Mouse (Mus musculus): Measurements from ENCODE around the gene Zfp872. TPM values are rescaled to one million over a fixed set of nuclear protein-coding genes. Genes with fewer than 3 reads are reported as not detected.
A peak's percentile ranks its signal among the peaks of the same experiment; 100 is the strongest.

The Zfp872 gene
- total and polyA plus RNA-seq, 3 experiments: not detected

GRCm38 (mm10) chr9:22164711-22165668, 22.9 kb upstream of the Zfp872 start:
- H3K79me2 ChIP-seq (replicated peaks; ENCODE audit: control insufficient read depth, extremely low read depth, insufficient read depth, poor library complexity, severe bottlenecking): no peaks in the 10 kb centered on the region
- no peak for DNase-seq (ENCODE audit: extremely low read depth)
- 0 out of 4 replicates have a peak, but pooled peaks cover 0 to 3% of the 10 kb centered on the region in 2 experiments for H3K4me1 ChIP-seq (ENCODE audit: control insufficient read depth in 1 of 2, insufficient read depth in 2 of 2)
- peaks cover 2% of the 10 kb centered on the region for H3K27me3 ChIP-seq (replicated peaks)
- H3K4me3 ChIP-seq (replicated peaks in 1 of 3; ENCODE audit: low read depth in 2 of 3, low read length in 2 of 3, poor library complexity in 1 of 3): peak overlapping the region in 1 of 3 experiments; percentile 9
- in situ Hi-C loops (cut with MboI; ENCODE audit: low pct_ligation_motif_present, low pct_unique_long_range_greater_than_20kb, low sequenced_read_pairs) (no loop called here), dilution Hi-C loops (cut with MboI; ENCODE audit: extremely low pct_ligation_motif_present, extremely low pct_unique_long_range_greater_than_20kb, low sequenced_read_pairs) (no loop called here)
- no peaks in the 10 kb centered on the region for H3K36me3 ChIP-seq (replicated peaks in 1 of 2; ENCODE audit: control insufficient read depth in 1 of 2, insufficient read depth in 1 of 2, low read length in 1 of 2)
- H3K9ac ChIP-seq (ENCODE audit: insufficient read depth, low read depth): no peak overlapping the region
- H3K9me3 ChIP-seq (replicated peaks; ENCODE audit: low read length): peaks cover 13% of the 10 kb centered on the region
- H3K27ac ChIP-seq (ENCODE audit: insufficient read depth, low read depth): no peak overlapping the region
- peak overlapping the region; percentile 19; the same call in 1 of the 2 replicates for H3K4me2 ChIP-seq (ENCODE audit: insufficient read depth, low read depth, poor library complexity, severe bottlenecking)
- TF ChIP-seq JUN (IDR thresholded peaks at IDR 0.05; ENCODE audit: insufficient read depth, low read depth, low read length): no peak
- TF ChIP-seq SMC3 (IDR thresholded peaks at IDR 0.05; ENCODE audit: low read depth, low read length): no peak
- TF ChIP-seq ELF1 (IDR thresholded peaks at IDR 0.05; ENCODE audit: low read depth, low read length): no peak
- no peak for TF ChIP-seq UBTF (IDR thresholded peaks at IDR 0.05; ENCODE audit: low read depth, low read length)
- no peak for TF ChIP-seq MXI1 (IDR thresholded peaks at IDR 0.05; ENCODE audit: low read depth, low read length)
- no peak for TF ChIP-seq ETS1 (conservative IDR thresholded peaks at IDR 0.05; ENCODE audit: low read depth, low read length)
- no peak for TF ChIP-seq MYC (IDR thresholded peaks at IDR 0.05; ENCODE audit: low read depth, low read length)
- TF ChIP-seq PAX5 (IDR thresholded peaks at IDR 0.05; ENCODE audit: low read length): no peak
- TF ChIP-seq POLR2A (IDR thresholded peaks at IDR 0.05; ENCODE audit: low read depth, low read length): no peak
- TF ChIP-seq NRF1 (IDR thresholded peaks at IDR 0.05; ENCODE audit: low read depth, low read length): no peak

- dilution Hi-C loops (cut with MboI; ENCODE audit: extremely low pct_ligation_motif_present, extremely low pct_unique_long_range_greater_than_20kb, low sequenced_read_pairs): no loop called here
- Histone ChIP-seq H3K9ac (ENCODE audit: insufficient read depth, low read depth) (no peak overlapping the region), H3K79me2 (replicated peaks; ENCODE audit: control insufficient read depth, extremely low read depth, insufficient read depth, poor library complexity, severe bottlenecking) (no peaks in the 10 kb centered on the region), H3K36me3 (replicated peaks in 1 of 2; ENCODE audit: control insufficient read depth in 1 of 2, insufficient read depth in 1 of 2, low read length in 1 of 2) (no peaks in the 10 kb centered on the region), H3K27me3 (replicated peaks) (peaks cover 4% of the 10 kb centered on the region), H3K4me2 (ENCODE audit: insufficient read depth, low read depth, poor library complexity, severe bottlenecking) (no peak overlapping the region), H3K4me3 (replicated peaks in 1 of 3; ENCODE audit: low read depth in 2 of 3, low read length in 2 of 3, poor library complexity in 1 of 3) (no peak overlapping the region), H3K27ac (ENCODE audit: insufficient read depth, low read depth) (no peak overlapping the region), H3K9me3 (replicated peaks; ENCODE audit: low read length) (peaks cover 13% of the 10 kb centered on the region), H3K4me1 (ENCODE audit: control insufficient read depth in 1 of 2, insufficient read depth in 2 of 2) (0 out of 4 replicates have a peak, but pooled peaks cover 0 to under 1% of the 10 kb centered on the region in 2 experiments)
- in situ Hi-C loops (cut with MboI; ENCODE audit: low pct_ligation_motif_present, low pct_unique_long_range_greater_than_20kb, low sequenced_read_pairs): no loop called here
- no peak for TF ChIP-seq MYC (IDR thresholded peaks at IDR 0.05; ENCODE audit: low read depth, low read length)
- DNase-seq (ENCODE audit: extremely low read depth): no peak
Observed at GRCm38 (mm10) chr9:22165964-22166363, 21.9 kb upstream of the Zfp872 start.

GRCm38 (mm10) chr9:22166686-22167085, 21.2 kb upstream of the Zfp872 start:
- Histone ChIP-seq H3K4me3 (replicated peaks in 1 of 3; ENCODE audit: low read depth in 2 of 3, low read length in 2 of 3, poor library complexity in 1 of 3) (no peak overlapping the region), H3K27ac (ENCODE audit: insufficient read depth, low read depth) (no peak overlapping the region), H3K4me1 (ENCODE audit: control insufficient read depth in 1 of 2, insufficient read depth in 2 of 2) (no peaks in the 10 kb centered on the region), H3K9me3 (replicated peaks; ENCODE audit: low read length) (peaks cover 13% of the 10 kb centered on the region), H3K36me3 (replicated peaks in 1 of 2; ENCODE audit: control insufficient read depth in 1 of 2, insufficient read depth in 1 of 2, low read length in 1 of 2) (no peaks in the 10 kb centered on the region), H3K79me2 (replicated peaks; ENCODE audit: control insufficient read depth, extremely low read depth, insufficient read depth, poor library complexity, severe bottlenecking) (no peaks in the 10 kb centered on the region), H3K9ac (ENCODE audit: insufficient read depth, low read depth) (no peak overlapping the region), H3K27me3 (replicated peaks) (peaks cover 4% of the 10 kb centered on the region), H3K4me2 (ENCODE audit: insufficient read depth, low read depth, poor library complexity, severe bottlenecking) (no peak overlapping the region)
- no peak for DNase-seq (ENCODE audit: extremely low read depth)
- 0 out of 4 replicates have a peak, but pooled peaks of 1 of the 2 experiments have one; percentile 18 for TF ChIP-seq CTCF (conservative IDR thresholded peaks at IDR 0.05 in 1 of 2, IDR thresholded peaks at IDR 0.05 in 1 of 2; ENCODE audit: low read depth in 2 of 2, low read length in 2 of 2)
- TF ChIP-seq EP300 (IDR thresholded peaks at IDR 0.05; ENCODE audit: low read length): no peak
- in situ Hi-C loops (cut with MboI; ENCODE audit: low pct_ligation_motif_present, low pct_unique_long_range_greater_than_20kb, low sequenced_read_pairs) (no loop called here), dilution Hi-C loops (cut with MboI; ENCODE audit: extremely low pct_ligation_motif_present, extremely low pct_unique_long_range_greater_than_20kb, low sequenced_read_pairs) (no loop called here)
